Mouse (Mus musculus): ENCODE results near the gene Wdr20. TPM values are rescaled to one million over a fixed set of nuclear protein-coding genes. Genes with fewer than 3 reads are reported as not detected.
"Not testable (repeated sequence)": the region's sequence is repeated elsewhere in the genome, so short reads cannot be mapped to it uniquely, and the experiment has no call there.

Wdr20 gene
- total RNA-seq, 2 experiments from 2014 or later, result 36.9 to 42.8 TPM

- no peak for DNase-seq (ENCODE audit: low spot score in 2 of 2)
Observed at GRCm38 (mm10) chr12:110711270-110711669, 26.5 kb upstream of the Wdr20 start.

GRCm38 (mm10) chr12:110713784-110714183 is 24.0 kb upstream of the Wdr20 start:
- no peak for DNase-seq (ENCODE audit: low spot score in 2 of 2)

- DNase-seq (ENCODE audit: low spot score in 2 of 2), result no peak
Observed at GRCm38 (mm10) chr12:110714215-110714614, 23.5 kb upstream of the Wdr20 start.

- DNase-seq (ENCODE audit: low spot score in 2 of 2), result no peak
Observed at GRCm38 (mm10) chr12:110716004-110716403, 21.7 kb upstream of the Wdr20 start.

GRCm38 (mm10) chr12:110725051-110725450 is 12.7 kb upstream of the Wdr20 start:
- DNase-seq (ENCODE audit: low spot score in 2 of 2), result no peak

GRCm38 (mm10) chr12:110725489-110725888 is 12.3 kb upstream of the Wdr20 start:
- DNase-seq (ENCODE audit: low spot score in 2 of 2), result no peak

- no peak for DNase-seq (ENCODE audit: low spot score in 2 of 2)
Observed at GRCm38 (mm10) chr12:110726428-110726827, 11.3 kb upstream of the Wdr20 start.

- DNase-seq (ENCODE audit: low spot score in 2 of 2), result not testable (repeated sequence)
Observed at GRCm38 (mm10) chr12:110733254-110733653, 4.5 kb upstream of the Wdr20 start.

- DNase-seq (ENCODE audit: low spot score in 2 of 2), result no peak
Observed at GRCm38 (mm10) chr12:110736641-110737040, 1.1 kb upstream of the Wdr20 start.

- DNase-seq (ENCODE audit: low spot score in 2 of 2), result no peak
Observed at GRCm38 (mm10) chr12:110738158-110738921, 596 bp downstream of the Wdr20 start.

GRCm38 (mm10) chr12:110750770-110751439 is 13.2 kb downstream of the Wdr20 start:
- DNase-seq (ENCODE audit: low spot score in 2 of 2), result no peak

GRCm38 (mm10) chr12:110752703-110753102 is 15.0 kb downstream of the Wdr20 start:
- no peak for DNase-seq (ENCODE audit: low spot score in 2 of 2)

- DNase-seq (ENCODE audit: low spot score in 2 of 2), result no peak
Observed at GRCm38 (mm10) chr12:110753976-110754375, 16.2 kb downstream of the Wdr20 start.

- no peak for DNase-seq (ENCODE audit: low spot score in 2 of 2)
Observed at GRCm38 (mm10) chr12:110757161-110757560, 19.4 kb downstream of the Wdr20 start.

- DNase-seq (ENCODE audit: low spot score in 2 of 2), result no peak
Observed at GRCm38 (mm10) chr12:110758932-110759331, 21.2 kb downstream of the Wdr20 start.

GRCm38 (mm10) chr12:110762321-110762720 is 24.6 kb downstream of the Wdr20 start:
- DNase-seq (ENCODE audit: low spot score in 2 of 2), result no peak

- DNase-seq (ENCODE audit: low spot score in 2 of 2), result no peak
Observed at GRCm38 (mm10) chr12:110764531-110764930, 26.8 kb downstream of the Wdr20 start.

GRCm38 (mm10) chr12:110768562-110768961 is 30.8 kb downstream of the Wdr20 start:
- DNase-seq (ENCODE audit: low spot score in 2 of 2), result no peak

- DNase-seq (ENCODE audit: low spot score in 2 of 2), result no peak
Observed at GRCm38 (mm10) chr12:110769660-110770297, 32.0 kb downstream of the Wdr20 start.

- DNase-seq (ENCODE audit: low spot score in 2 of 2), result no peak
Observed at GRCm38 (mm10) chr12:110770479-110771247, 32.9 kb downstream of the Wdr20 start.

- no peak for DNase-seq (ENCODE audit: low spot score in 2 of 2)
Observed at GRCm38 (mm10) chr12:110771961-110772360, 34.2 kb downstream of the Wdr20 start.

All from layer of hippocampus, postnatal 14 days (tissue).